Mouse (Mus musculus): ENCODE measurements at regions not wholly inside any gene's neighbourhood (a gene's known extent, or its start where the extent isn't known, plus 50 kb on each side); places are given as distances from the start of the nearest gene placed in this dataset.

DNA sequence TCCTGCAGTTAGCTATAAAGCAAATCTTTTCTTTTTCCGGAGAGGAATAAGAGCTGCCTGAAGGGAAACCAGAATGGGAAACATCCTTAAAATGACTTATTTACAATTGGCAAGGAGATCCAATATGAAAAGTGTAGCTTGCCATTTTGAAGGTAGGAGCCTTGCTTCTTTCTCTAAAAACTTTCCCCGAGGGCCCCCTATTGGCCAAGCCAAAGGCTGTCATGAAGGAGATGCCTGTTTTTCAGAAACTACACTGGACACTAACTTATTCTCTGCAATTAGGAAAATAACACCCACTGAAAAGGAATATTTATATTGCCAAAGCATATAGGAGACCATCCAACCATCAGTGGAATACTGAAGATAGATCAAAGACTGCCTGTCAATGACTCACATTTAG lies 312.8 kb upstream of the Thrb start:
- TF ChIP-seq CTCF (IDR thresholded peaks at IDR 0.05; ENCODE audit: low read depth) (no peak), EP300 (IDR thresholded peaks at IDR 0.05; ENCODE audit: low read depth) (no peak)
